Mouse (Mus musculus) neural tube, embryonic 12.5 days (tissue): ENCODE measurements at regions not wholly inside any gene's neighbourhood (a gene's known extent, or its start where the extent isn't known, plus 50 kb on each side); places are given as distances from the start of the nearest gene placed in this dataset.

Experiments used
- ATAC-seq: fragments of 200-750 bp; cut with Nextera tagmentation; 2 replicates; pipeline ENCODE4 v1.8.0; 2017; ENCODE audit warnings: low read depth, mild to moderate bottlenecking, moderate TSS enrichment, moderate library complexity; ENCODE audit not compliant: low FRiP score
- H3K27ac ChIP-seq: fragments of 300-500 bp; sonication (generic); 2 replicates; pipeline ENCODE4 v1.5.1; 2016
- H3K27me3 ChIP-seq: fragments of 300-500 bp; sonication (generic); replicated peaks from 2 replicates; pipeline ENCODE4 v1.6.1; 2016; ENCODE audit warnings: mild to moderate bottlenecking
- H3K36me3 ChIP-seq: fragments of 300-500 bp; sonication (generic); 2 replicates; pipeline ENCODE4 v1.6.1; 2016; ENCODE audit warnings: mild to moderate bottlenecking
- H3K4me1 ChIP-seq: fragments of 300-500 bp; sonication (generic); 2 replicates; pipeline ENCODE4 v1.6.1; 2016
- H3K4me2 ChIP-seq: fragments of 300-500 bp; sonication (generic); replicated peaks from 2 replicates; pipeline ENCODE4 v1.6.1; 2016; ENCODE audit warnings: mild to moderate bottlenecking
- H3K4me3 ChIP-seq: fragments of 300-500 bp; sonication (generic); 2 replicates; pipeline ENCODE4 v1.5.1; 2016
- H3K9ac ChIP-seq: fragments of 300-500 bp; sonication (generic); 2 replicates; pipeline ENCODE4 v1.6.1; 2016; ENCODE audit warnings: mild to moderate bottlenecking
- H3K9me3 ChIP-seq: fragments of 300-500 bp; sonication (generic); 2 replicates; pipeline ENCODE4 v1.6.1; 2016; ENCODE audit warnings: mild to moderate bottlenecking
- WGBS: fragments of 180-500 bp; shearing (Covaris S2); methylation state at CpG from one replicate; pipeline ENCODE4 v1.1.7; 2016; 5-methylcytosine and 5-hydroxymethylcytosine counted together

DNA sequence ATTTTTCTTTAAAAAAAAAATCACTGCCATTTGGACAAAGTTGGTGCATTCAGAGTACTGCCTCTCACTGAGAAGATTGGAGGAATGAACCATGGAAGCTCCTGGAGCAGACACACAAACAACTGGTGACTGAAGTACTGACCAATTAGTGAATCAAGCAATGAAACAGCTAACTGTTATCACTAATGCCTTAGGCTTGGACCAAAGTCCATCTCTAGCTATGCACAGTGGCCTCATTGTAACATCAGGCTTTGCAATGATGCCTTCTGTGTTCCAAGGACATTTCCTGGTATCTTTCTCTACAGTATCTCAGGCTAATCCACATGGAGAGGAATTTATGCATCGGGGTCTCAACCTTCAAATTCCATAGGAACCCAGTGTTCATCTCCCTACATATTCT is 123.2 kb upstream of the Nsun2 start:
- ATAC-seq: no peak
- no peaks in the 10 kb centered on the region for H3K9me3 ChIP-seq
- H3K4me3 ChIP-seq: no peak overlapping the region
- H3K9ac ChIP-seq: no peak overlapping the region
- H3K4me2 ChIP-seq: no peak overlapping the region
- H3K27ac ChIP-seq: no peak overlapping the region
- no peaks in the 10 kb centered on the region for H3K4me1 ChIP-seq
- no peaks in the 10 kb centered on the region for H3K36me3 ChIP-seq
- 89% methylated on average over 1 of the region's 1 CpGs for WGBS
- no peaks in the 10 kb centered on the region for H3K27me3 ChIP-seq

DNA sequence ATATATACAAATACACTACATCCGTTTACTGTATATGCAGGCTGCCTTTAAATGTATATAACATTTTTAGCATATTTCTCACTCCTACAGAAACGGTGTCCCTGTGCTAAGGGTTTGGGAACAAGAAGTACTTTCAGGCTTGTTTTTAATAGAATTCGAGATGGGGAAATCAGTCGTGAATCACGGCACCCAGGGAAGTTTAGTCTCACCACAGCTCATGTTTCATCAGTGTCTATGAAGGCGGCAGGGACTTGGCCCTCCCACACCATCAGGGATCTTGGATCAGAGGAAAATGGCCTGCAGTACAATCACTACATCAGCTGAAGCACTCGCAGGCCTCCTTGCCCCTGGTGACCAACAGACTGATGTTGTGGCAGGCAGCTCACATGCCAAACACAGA is 118.7 kb upstream of the Nsun2 start:
- H3K4me2 ChIP-seq: no peak overlapping the region
- WGBS: 83% methylated on average over 7 of the region's 7 CpGs
- no peaks in the 10 kb centered on the region for H3K4me1 ChIP-seq
- H3K9me3 ChIP-seq: no peaks in the 10 kb centered on the region
- no peak overlapping the region for H3K4me3 ChIP-seq
- no peaks in the 10 kb centered on the region for H3K36me3 ChIP-seq
- H3K27me3 ChIP-seq: no peaks in the 10 kb centered on the region
- no peak overlapping the region for H3K27ac ChIP-seq
- no peak overlapping the region for H3K9ac ChIP-seq
- no peak for ATAC-seq

DNA sequence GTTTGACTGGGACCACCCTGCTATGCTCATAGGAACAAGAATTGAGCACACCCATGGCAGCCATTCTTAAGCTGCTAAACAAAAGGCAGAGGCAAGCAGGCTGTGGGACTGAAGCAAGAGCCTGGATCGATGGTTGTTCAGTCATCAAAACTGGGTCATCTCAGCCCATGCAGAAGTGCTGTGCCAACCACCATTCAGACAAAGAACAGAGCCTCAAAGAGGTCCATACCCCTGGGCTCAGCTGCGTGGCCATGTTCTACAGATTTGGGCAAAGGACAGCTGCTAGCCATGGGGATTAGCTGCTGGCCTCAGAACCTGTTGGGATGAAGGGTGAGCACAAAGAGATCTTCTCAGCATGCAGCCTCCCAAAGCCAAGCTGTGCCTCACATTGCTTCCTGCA is 116.8 kb upstream of the Nsun2 start:
- 71% methylated on average over 2 of the region's 2 CpGs for WGBS
- no peak overlapping the region for H3K9ac ChIP-seq
- H3K9me3 ChIP-seq: no peaks in the 10 kb centered on the region
- no peak overlapping the region for H3K27ac ChIP-seq
- H3K4me3 ChIP-seq: no peak overlapping the region
- H3K4me2 ChIP-seq: no peak overlapping the region
- no peaks in the 10 kb centered on the region for H3K36me3 ChIP-seq
- no peaks in the 10 kb centered on the region for H3K4me1 ChIP-seq
- no peaks in the 10 kb centered on the region for H3K27me3 ChIP-seq
- ATAC-seq: no peak

DNA sequence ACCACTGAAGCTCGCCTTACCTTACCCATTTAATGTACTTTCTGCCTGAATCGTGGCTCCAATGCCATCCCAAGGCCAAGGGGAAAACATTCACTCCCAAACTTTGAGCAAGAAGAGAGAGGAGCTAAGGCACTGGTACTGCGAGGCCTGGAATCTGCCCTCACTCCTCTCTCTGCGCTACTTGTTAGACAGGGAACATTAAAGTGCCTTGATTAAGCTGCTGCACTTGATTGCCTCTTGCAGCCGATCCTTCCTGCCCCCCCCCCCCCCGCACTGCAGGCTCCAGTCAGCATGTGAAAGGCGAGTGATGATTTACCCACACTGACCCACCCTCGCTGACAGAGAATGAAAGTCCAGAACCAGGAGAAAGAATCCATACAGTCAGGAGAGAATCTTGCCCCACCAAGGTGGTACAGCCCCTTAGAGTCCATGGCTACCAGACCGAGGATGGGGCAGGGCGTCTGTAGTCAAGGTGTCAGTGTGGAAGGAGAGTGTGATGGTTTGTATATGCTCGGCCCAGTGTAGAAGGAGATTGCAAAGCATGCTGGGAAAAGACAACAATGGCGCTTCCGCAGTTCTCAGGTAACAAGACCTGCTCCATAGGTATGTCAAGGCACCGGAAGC is 115.6 kb upstream of the Nsun2 start:
- H3K4me2 ChIP-seq: no peak overlapping the region
- no peaks in the 10 kb centered on the region for H3K27me3 ChIP-seq
- no peaks in the 10 kb centered on the region for H3K9me3 ChIP-seq
- ATAC-seq: peak; percentile 31; the same call in 1 of the 2 replicates
- H3K36me3 ChIP-seq: no peaks in the 10 kb centered on the region
- no peak overlapping the region for H3K4me3 ChIP-seq
- no peaks in the 10 kb centered on the region for H3K4me1 ChIP-seq
- 83% methylated on average over 14 of the region's 14 CpGs for WGBS
- H3K27ac ChIP-seq: no peak overlapping the region
- H3K9ac ChIP-seq: no peak overlapping the region

GRCm38 (mm10) chr13:69420166-69420565 is 113.4 kb upstream of the Nsun2 start:
- ATAC-seq: no peak
- 88% methylated on average over 8 of the region's 8 CpGs for WGBS
- Histone ChIP-seq H3K27me3 (no peaks in the 10 kb centered on the region), H3K36me3 (no peaks in the 10 kb centered on the region), H3K4me2 (no peak overlapping the region), H3K9ac (no peak overlapping the region), H3K27ac (no peak overlapping the region), H3K4me3 (no peak overlapping the region), H3K4me1 (no peaks in the 10 kb centered on the region), H3K9me3 (no peaks in the 10 kb centered on the region)

DNA sequence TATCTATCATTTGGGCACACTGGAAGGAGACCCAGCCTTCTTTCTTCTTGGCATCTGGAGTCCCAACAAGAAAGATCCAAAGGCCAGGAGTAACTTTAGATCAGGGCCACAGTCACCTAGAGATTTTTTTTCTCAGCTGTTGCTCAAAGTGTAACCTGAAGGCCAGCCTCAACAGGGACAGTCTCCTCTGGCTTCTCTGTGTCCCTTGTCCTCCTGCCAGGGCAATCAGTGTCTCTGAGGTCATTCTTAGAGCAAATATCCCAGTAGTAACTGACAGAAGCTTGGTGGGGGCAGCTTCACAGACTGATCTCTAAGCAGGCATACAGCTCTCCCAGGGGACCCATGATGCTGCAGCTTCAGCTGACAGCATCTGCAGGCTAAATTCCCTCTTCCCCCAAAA is 111.6 kb upstream of the Nsun2 start:
- H3K4me3 ChIP-seq: no peak overlapping the region
- no peak for ATAC-seq
- no peaks in the 10 kb centered on the region for H3K36me3 ChIP-seq
- H3K4me2 ChIP-seq: no peak overlapping the region
- H3K9ac ChIP-seq: no peak overlapping the region
- peaks cover 2% of the 10 kb centered on the region for H3K4me1 ChIP-seq
- no peaks in the 10 kb centered on the region for H3K9me3 ChIP-seq
- H3K27me3 ChIP-seq: no peaks in the 10 kb centered on the region
- no peak overlapping the region for H3K27ac ChIP-seq

GRCm38 (mm10) chr13:69426117-69426516 is 107.4 kb upstream of the Nsun2 start:
- H3K36me3 ChIP-seq: no peaks in the 10 kb centered on the region
- no peak overlapping the region for H3K4me3 ChIP-seq
- 0 out of 2 replicates have a peak, but pooled peaks have one; percentile 4 for ATAC-seq
- H3K9me3 ChIP-seq: no peaks in the 10 kb centered on the region
- no peak overlapping the region for H3K27ac ChIP-seq
- WGBS: 31% methylated on average over 6 of the region's 6 CpGs
- no peak overlapping the region for H3K9ac ChIP-seq
- H3K4me1 ChIP-seq: peaks cover 16% of the 10 kb centered on the region
- H3K4me2 ChIP-seq: no peak overlapping the region
- H3K27me3 ChIP-seq: no peaks in the 10 kb centered on the region

DNA sequence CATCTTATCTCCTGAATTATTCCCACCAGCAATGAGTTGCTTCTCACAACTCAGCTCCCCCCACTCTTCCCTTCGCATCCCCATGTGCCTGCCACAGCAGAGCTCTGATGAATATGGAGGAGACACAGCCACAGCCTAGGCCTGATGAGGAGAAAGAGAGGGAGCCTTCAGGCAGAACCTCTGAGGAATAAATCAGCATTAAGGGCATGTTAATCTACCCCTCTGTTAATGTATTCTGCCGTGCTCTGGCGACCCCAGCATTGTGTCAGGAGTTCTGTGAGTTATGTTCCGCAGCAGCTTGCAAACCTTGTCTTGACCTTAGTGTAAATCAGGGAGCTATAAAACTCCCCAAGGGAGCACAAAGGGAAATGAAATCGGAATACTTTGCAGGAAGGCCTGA is 104.0 kb upstream of the Nsun2 start:
- H3K36me3 ChIP-seq: no peaks in the 10 kb centered on the region
- no peak overlapping the region for H3K9ac ChIP-seq
- 8% methylated on average over 5 of the region's 5 CpGs for WGBS
- no peaks in the 10 kb centered on the region for H3K9me3 ChIP-seq
- H3K4me2 ChIP-seq: no peak overlapping the region
- ATAC-seq: peak; percentile 91
- no peak overlapping the region for H3K4me3 ChIP-seq
- peak overlapping the region; percentile 51; the same call in 1 of the 2 replicates for H3K27ac ChIP-seq
- peaks cover 16% of the 10 kb centered on the region for H3K4me1 ChIP-seq
- no peaks in the 10 kb centered on the region for H3K27me3 ChIP-seq

DNA sequence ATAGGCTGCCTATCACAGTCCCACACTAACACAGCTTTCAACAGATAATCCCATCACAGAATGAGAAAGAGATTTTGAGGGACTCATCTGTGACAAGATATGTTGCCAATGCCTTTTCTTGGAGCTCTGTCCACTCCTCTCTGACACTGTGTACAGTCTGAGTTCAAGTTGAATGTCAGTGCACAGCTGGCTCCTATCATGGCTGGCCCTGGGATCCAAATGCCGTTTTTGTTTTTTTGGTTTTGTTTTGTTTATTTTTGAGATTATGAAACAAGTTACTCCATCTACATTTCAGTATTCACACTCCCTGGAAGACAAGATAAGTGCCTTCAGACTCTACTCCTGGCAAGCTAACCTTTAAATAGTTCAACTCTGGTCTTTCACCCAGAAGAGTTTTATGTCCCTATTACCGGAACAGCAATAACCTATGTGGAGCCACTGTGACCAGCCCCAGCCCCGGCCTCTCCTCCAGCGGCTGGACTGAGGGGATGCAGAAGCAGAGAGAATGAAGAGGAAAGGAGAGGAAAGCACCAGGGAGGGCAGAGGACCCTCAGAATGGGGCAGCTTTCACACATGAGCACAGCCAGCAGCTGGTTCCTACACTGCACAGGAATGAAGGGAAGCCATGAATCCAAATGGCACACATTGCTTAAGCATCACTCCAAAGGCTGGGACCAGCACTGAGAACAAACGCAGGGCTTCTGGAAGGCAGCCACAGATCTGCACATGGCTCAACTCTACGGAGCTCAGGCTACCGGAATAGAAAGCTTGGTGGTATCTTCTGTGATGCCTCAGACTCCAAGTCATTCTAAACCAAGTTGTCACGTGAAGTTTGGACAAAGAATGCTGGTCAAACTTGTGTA is 99.9 kb upstream of the Nsun2 start:
- Histone ChIP-seq H3K9me3 (no peaks in the 10 kb centered on the region), H3K27me3 (no peaks in the 10 kb centered on the region), H3K36me3 (no peaks in the 10 kb centered on the region), H3K27ac (no peak overlapping the region), H3K4me3 (no peak overlapping the region), H3K9ac (no peak overlapping the region), H3K4me1 (peaks cover 14% of the 10 kb centered on the region), H3K4me2 (no peak overlapping the region)
- no peak for ATAC-seq
- 72% methylated on average over 8 of the region's 8 CpGs for WGBS

DNA sequence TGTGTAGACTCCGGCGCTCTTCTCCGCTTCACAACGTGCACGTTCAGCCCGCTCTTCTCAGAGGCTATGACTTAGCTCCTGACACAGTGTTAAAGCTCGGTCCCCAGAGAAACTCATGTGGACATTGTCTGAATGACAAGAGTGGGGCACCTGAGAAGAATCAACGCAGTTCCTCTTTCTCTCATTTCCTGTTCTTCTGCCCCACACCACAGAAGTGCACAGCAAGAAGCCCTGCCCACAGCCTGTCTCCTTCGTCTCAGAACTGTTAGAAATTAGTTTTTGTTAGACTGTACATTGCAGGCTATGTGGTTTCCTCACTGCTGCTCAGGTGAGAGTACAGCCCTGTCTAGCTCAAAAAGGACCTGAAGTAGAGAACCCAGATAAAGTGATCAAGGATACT is 94.1 kb upstream of the Nsun2 start:
- Histone ChIP-seq H3K27ac (no peak overlapping the region), H3K9ac (no peak overlapping the region), H3K4me2 (no peak overlapping the region), H3K27me3 (0 out of 2 replicates have a peak, but pooled peaks cover 5% of the 10 kb centered on the region), H3K4me1 (peaks cover 8% of the 10 kb centered on the region; the same call in 1 of the 2 replicates), H3K36me3 (no peaks in the 10 kb centered on the region), H3K4me3 (no peak overlapping the region), H3K9me3 (no peaks in the 10 kb centered on the region)
- ATAC-seq: no peak
- 91% methylated on average over 9 of the region's 9 CpGs for WGBS

DNA sequence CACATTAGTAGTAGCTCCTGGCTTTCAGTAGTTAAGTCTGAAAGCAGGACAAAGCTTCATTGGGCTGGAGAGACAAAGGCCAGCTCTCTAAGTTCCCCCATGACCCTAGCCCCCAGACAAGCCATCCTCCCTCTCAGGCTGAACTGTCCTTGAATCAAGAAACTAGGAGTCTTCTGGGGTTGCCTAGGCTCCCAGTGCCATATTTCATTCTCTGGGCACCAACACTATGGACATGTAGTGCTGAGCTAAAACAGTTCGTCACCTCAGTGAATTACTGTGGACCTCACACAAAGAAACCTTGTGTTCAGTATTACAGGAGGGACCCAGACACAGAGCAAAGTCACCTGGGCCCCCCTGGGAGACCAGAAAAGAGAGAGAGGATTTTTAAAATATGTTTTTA is 91.7 kb upstream of the Nsun2 start:
- Histone ChIP-seq H3K36me3 (no peaks in the 10 kb centered on the region), H3K9me3 (no peaks in the 10 kb centered on the region), H3K4me3 (no peak overlapping the region), H3K9ac (no peak overlapping the region), H3K4me2 (no peak overlapping the region), H3K27ac (no peak overlapping the region), H3K27me3 (0 out of 2 replicates have a peak, but pooled peaks cover 5% of the 10 kb centered on the region), H3K4me1 (peaks cover 8% of the 10 kb centered on the region; the same call in 1 of the 2 replicates)
- peak; percentile 73 for ATAC-seq
- WGBS: 11% methylated on average over 1 of the region's 1 CpGs

- Histone ChIP-seq H3K36me3 (no peaks in the 10 kb centered on the region), H3K4me1 (peaks cover 8% of the 10 kb centered on the region; the same call in 1 of the 2 replicates), H3K9me3 (no peaks in the 10 kb centered on the region), H3K4me2 (no peak overlapping the region), H3K27me3 (no peaks in the 10 kb centered on the region), H3K27ac (no peak overlapping the region), H3K9ac (no peak overlapping the region), H3K4me3 (no peak overlapping the region)
- 83% methylated on average over 4 of the region's 4 CpGs for WGBS
- ATAC-seq: no peak
Measured at GRCm38 (mm10) chr13:69445611-69446010, 87.9 kb upstream of the Nsun2 start.
